Mouse (Mus musculus) layer of hippocampus, adult 8-10 months (tissue): ENCODE data around the gene Serinc3. TPM values are rescaled to one million over a fixed set of nuclear protein-coding genes. Genes with fewer than 3 reads are reported as not detected.
"Not testable (repeated sequence)": the region's sequence is repeated elsewhere in the genome, so short reads cannot be mapped to it uniquely, and the experiment has no call there.

Experiments
- DNase-seq, 2 experiments: peaks; one replicate each; pipeline ENCODE4 v3.0.0; 2022; ENCODE audit warnings: low spot score in 2 of 2
- total RNA-seq, 4 experiments: library from RNA; stranded (reverse); gene quantifications; 2 replicates each; pipeline ENCODE4 v1.2.4; 2022

Serinc3 gene
- 100 to 1,000 TPM; 201 to 242 (median 213) TPM for total RNA-seq

- DNase-seq, result peak; percentile 95 to 97
Measured at GRCm38 (mm10) chr2:163644575-163645385, at the start of gene Serinc3. Serinc3 (minus strand) TSS chr2:163645131.

GRCm38 (mm10) chr2:163693716-163694314, 48.9 kb upstream of the Serinc3 start:
- DNase-seq, result no peak

DNA sequence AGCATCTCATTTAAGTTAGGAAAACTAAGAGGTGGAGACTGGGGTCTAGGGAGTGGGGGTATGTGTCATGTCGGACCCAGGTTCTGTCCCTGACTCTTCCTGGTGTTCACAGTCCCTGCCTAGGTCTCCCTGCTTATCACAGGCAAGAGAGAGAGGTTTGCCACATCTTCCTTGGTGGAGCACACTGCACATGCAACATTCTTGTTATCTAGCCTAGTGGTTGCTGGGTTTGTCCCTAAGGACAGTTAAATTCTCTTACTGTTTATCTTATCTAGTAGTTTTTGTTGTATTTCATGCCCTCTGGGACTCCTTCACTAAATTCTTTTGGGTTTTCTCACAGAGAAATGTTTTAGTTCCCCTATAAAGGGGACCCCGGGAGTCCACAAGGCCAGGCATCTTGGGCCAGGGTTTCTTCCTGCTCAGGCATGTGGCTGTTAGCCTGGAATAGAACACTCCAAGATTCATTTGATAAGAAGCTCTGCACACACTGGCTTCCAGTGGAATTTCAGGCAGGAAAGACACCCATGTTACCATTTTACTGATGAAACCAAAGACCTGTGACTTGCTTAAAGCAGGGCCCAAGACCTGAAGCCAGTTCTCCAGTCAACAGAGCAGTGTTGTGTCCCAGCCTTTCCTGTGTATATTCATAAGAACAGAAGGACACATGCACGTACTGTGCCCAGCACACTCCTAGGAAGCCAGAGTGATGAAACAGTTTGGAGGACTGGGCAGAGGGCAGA, 48.1 kb upstream of the Serinc3 start:
- DNase-seq, result no peak

GRCm38 (mm10) chr2:163691846-163692605, 47.1 kb upstream of the Serinc3 start:
- no peak for DNase-seq

GRCm38 (mm10) chr2:163690409-163691304, 45.7 kb upstream of the Serinc3 start:
- no peak for DNase-seq

- DNase-seq, result no peak
Measured at GRCm38 (mm10) chr2:163689771-163690170, 44.8 kb upstream of the Serinc3 start.

DNA sequence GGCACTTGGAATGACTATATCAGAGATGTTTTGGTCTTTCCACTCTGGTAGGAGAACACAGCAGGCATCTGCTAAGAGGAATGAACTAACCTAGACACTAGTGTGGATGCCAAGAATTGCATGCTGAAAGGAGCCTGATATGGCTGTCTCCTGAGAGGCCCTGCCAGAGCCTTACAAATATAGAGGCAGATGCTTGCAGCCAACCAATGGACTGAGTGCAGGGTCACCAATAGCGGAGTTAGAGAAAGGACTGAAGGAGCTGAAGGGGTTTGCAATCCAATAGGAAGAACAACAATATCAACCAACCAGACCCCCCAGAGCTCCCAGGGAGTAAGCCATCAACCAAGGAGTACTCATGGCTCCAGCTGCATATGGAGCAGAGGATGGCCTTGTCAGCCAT, 43.4 kb upstream of the Serinc3 start:
- DNase-seq, result not testable (repeated sequence)

DNA sequence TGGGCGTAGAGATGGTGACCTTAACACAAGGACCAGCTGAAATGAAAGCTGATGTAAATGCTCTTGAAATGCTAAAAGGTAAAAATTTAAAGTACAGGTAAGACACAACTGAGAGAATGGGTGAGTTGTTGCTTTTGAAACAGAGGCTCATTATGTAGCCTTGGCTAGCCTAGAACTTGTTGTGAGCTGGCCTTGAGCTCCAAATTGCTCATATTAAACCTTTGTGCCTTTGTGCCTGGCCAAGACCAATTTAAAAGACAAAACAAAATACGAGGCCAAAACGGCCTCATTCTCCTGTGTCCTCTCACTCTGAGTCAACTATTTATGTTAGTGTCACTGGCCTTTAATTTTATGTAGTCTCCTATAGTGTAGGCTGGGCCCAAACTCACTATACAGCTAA, 42.0 kb upstream of the Serinc3 start:
- DNase-seq, result no peak

GRCm38 (mm10) chr2:163686233-163686632, 41.3 kb upstream of the Serinc3 start:
- no peak for DNase-seq

- peak; percentile 52 to 77 for DNase-seq
Measured at GRCm38 (mm10) chr2:163685761-163686200, 40.9 kb upstream of the Serinc3 start.

- no peak for DNase-seq
Measured at GRCm38 (mm10) chr2:163685287-163685686, 40.4 kb upstream of the Serinc3 start.

GRCm38 (mm10) chr2:163682344-163682743, 37.4 kb upstream of the Serinc3 start:
- no peak for DNase-seq

GRCm38 (mm10) chr2:163676745-163677144, 31.8 kb upstream of the Serinc3 start:
- no peak for DNase-seq

GRCm38 (mm10) chr2:163676321-163676720, 31.4 kb upstream of the Serinc3 start:
- DNase-seq, result no peak

DNA sequence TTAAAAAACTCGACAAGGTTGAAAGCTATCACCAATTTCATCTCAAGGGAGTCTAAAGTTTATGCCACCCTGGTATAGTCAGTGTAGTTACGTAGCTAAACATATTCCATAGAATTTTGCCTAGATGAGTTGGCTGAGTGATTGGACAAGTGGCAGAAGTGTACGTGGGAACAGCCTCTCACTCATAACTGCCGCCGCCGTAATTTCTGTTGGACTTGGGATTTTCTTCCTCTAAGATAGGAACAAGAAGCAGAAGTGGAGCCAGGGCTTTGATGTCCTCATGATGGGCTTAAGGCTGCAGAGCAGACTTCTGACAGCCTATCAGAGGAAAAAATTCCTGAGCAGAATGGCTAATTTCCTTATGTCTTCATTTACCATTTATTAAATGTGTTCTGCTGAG, 30.7 kb upstream of the Serinc3 start:
- no peak for DNase-seq

DNA sequence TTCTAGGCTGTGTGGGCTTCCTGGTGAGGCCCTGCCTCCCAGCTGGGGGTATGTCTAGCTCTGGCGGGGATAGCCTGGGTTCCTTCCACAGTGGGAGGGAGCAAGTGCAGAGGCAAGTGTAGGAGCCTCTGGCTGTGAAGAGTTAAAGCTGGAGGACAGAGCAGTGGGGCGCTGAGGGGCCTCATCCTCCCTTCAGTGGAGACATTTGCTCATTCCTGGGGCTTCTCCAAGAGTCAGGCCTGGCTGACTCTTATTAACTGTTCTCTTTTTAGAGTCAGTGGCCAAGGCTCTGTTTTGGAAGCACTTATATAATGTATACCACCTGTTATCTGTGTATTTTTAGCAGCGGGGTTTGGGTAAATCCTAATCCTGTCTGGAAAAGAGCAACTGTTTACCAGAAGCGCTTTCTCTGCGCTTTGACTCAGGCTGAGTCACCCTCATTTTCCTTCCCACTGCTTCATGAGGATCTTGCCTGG, 30.3 kb upstream of the Serinc3 start:
- peak; percentile 24 to 50 for DNase-seq

- DNase-seq, result no peak
Measured at GRCm38 (mm10) chr2:163674397-163674796, 29.5 kb upstream of the Serinc3 start.

GRCm38 (mm10) chr2:163670872-163671594, 26.1 kb upstream of the Serinc3 start:
- no peak for DNase-seq

DNA sequence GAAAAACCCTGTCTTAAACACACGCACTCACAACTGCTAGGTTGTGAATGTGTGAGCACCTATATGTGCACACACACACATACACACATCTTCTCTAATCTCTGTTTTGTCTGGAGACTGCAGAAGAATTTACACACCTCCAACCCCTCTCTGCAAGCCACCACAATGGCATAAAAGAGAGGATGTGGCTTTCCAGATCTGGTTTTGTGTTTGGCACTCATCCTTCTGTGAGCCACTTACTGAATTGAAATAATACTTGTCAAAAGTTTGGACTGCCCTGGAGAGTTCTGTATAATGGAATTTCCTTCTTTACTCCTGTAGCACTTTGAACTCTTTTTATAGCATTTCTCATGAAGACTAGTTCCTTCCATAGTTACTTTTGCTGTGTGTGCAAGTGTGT, 22.1 kb upstream of the Serinc3 start:
- DNase-seq, result no peak

- DNase-seq, result no peak
Measured at GRCm38 (mm10) chr2:163663930-163664329, 19.0 kb upstream of the Serinc3 start.
